Mouse (Mus musculus) heart, postnatal 0 days (tissue): Measurements from ENCODE around the gene Ms4a4d.

ENCODE experiments used
- CTCF ChIP-seq: IDR thresholded peaks from 2 replicates; pipeline ENCODE4 v1.5.1; 2016; ENCODE audit warnings: antibody characterized with exemption, control low read depth, low read depth
- EP300 ChIP-seq: IDR thresholded peaks from 2 replicates; pipeline ENCODE4 v1.6.1; 2016; ENCODE audit warnings: antibody characterized with exemption, low read depth

GRCm38 (mm10) chr19:11500796-11501195 is 35.8 kb upstream of the Ms4a4d start:
- TF ChIP-seq EP300 (no peak), CTCF (no peak)
